Mouse (Mus musculus) liver, embryonic 14.5 days (tissue): ENCODE data around the gene Vill. TPM values are rescaled to one million over a fixed set of nuclear protein-coding genes. Genes with fewer than 3 reads are reported as not detected.

Source experiments
- ATAC-seq: fragments of 200-750 bp; cut with Nextera tagmentation; 2 replicates; pipeline ENCODE4 v1.8.0; 2017; ENCODE audit warnings: moderate number of reproducible peaks, mild to moderate bottlenecking, moderate library complexity; ENCODE audit not compliant: insufficient read depth
- DNase-seq, 3 experiments: peaks; one replicate each; pipeline ENCODE4 v3.0.0-alpha.2; 2012 to 2013; ENCODE audit warnings: low read depth in 3 of 3, low spot score in 3 of 3
- H3K27ac ChIP-seq: fragments of 300-500 bp; sonication (generic); 2 replicates; pipeline ENCODE4 v1.5.1; 2014; ENCODE audit warnings: moderate library complexity, mild to moderate bottlenecking, control low read depth, inconsistent platforms
- H3K27me3 ChIP-seq: fragments of 300-500 bp; sonication (generic); 2 replicates; pipeline ENCODE4 v1.6.1; 2014; ENCODE audit warnings: mild to moderate bottlenecking, low read length, moderate library complexity; ENCODE audit not compliant: control insufficient read depth, insufficient read depth
- H3K36me3 ChIP-seq: fragments of 300-500 bp; sonication (generic); replicated peaks from 2 replicates; pipeline ENCODE4 v1.6.1; 2014; ENCODE audit warnings: low read depth; ENCODE audit not compliant: control insufficient read depth, insufficient read depth
- H3K4me1 ChIP-seq, 2 experiments: fragments of 200-500 bp in 1 of 2; fragments of 300-500 bp in 1 of 2; sonication (generic) in 1 of 2; replicated peaks; 2 replicates each; pipeline ENCODE4 v1.6.1; 2012 to 2014; ENCODE audit warnings: antibody characterized with exemption in 1 of 2, inconsistent platforms in 1 of 2, low read length in 1 of 2; ENCODE audit not compliant: control insufficient read depth in 2 of 2, insufficient read depth in 2 of 2
- H3K4me2 ChIP-seq: fragments of 300-500 bp; sonication (generic); 2 replicates; pipeline ENCODE4 v1.6.1; 2014; ENCODE audit warnings: low read depth, mild to moderate bottlenecking, control low read depth, moderate library complexity
- H3K4me3 ChIP-seq, 2 experiments: fragments of 200-500 bp in 1 of 2; fragments of 300-500 bp in 1 of 2; sonication (generic) in 1 of 2; 2 replicates each; pipeline ENCODE4 v1.5.1; 2012 to 2014; ENCODE audit warnings: low read depth in 2 of 2, low read length in 2 of 2, mild to moderate bottlenecking in 2 of 2, control low read depth in 1 of 2, inconsistent platforms in 1 of 2, moderate library complexity in 1 of 2; ENCODE audit not compliant: insufficient read depth in 1 of 2
- H3K9ac ChIP-seq: fragments of 300-500 bp; sonication (generic); replicated peaks from 2 replicates; pipeline ENCODE4 v1.6.1; 2014; ENCODE audit warnings: mild to moderate bottlenecking, control low read depth, moderate library complexity
- H3K9me3 ChIP-seq: fragments of 300-500 bp; sonication (generic); 2 replicates; pipeline ENCODE4 v1.6.1; 2016; ENCODE audit warnings: low read length, mixed read lengths; ENCODE audit not compliant: control insufficient read depth
- CTCF ChIP-seq: IDR thresholded peaks from 2 replicates; pipeline ENCODE4 v1.5.1; 2016; ENCODE audit warnings: antibody characterized with exemption, low read depth, control low read depth
- EP300 ChIP-seq: IDR thresholded peaks from 2 replicates; pipeline ENCODE4 v1.6.1; 2016; ENCODE audit warnings: antibody characterized with exemption, low read depth
- WGBS: fragments of 180-500 bp; shearing (Covaris S2); extraction: QIAGEN DNeasy Blood & Tissue Kit; methylation state at CpG from one replicate; pipeline ENCODE4 v1.1.7; 2014; ENCODE audit not compliant: insufficient replicate concordance; 5-methylcytosine and 5-hydroxymethylcytosine counted together
- polyA plus RNA-seq, 2 experiments: library from polyadenylated mRNA; depleted of rRNA in 1 of 2; stranded (reverse) in 1 of 2; unstranded in 1 of 2; fragments of >200 nt; fragmentation: Nextera tagmentation in 1 of 2; extraction: Ambion mirVana in 1 of 2; gene quantifications; 2 replicates each; pipeline versions ENCODE4 v1.2.1 to v1.2.3; 2012 to 2014

Gene Vill
- polyA plus RNA-seq, 2 experiments: 7.4 to 9.7 TPM

- no peak for ATAC-seq
- DNase-seq: no peak
- TF ChIP-seq EP300 (no peak), CTCF (no peak)
- Histone ChIP-seq H3K9ac (no peak overlapping the region), H3K4me3 (no peak overlapping the region), H3K4me2 (no peak overlapping the region), H3K27ac (no peak overlapping the region), H3K27me3 (no peaks in the 10 kb centered on the region), H3K4me1 (no peaks in the 10 kb centered on the region), H3K36me3 (no peaks in the 10 kb centered on the region), H3K9me3 (no peaks in the 10 kb centered on the region)
- 65% methylated on average over 4 of the region's 4 CpGs for WGBS
These were observed 21.5 kb upstream of the Vill start for GRCm38 (mm10) chr9:119031038-119031437.

GRCm38 (mm10) chr9:119031772-119032171 lies 20.8 kb upstream of the Vill start:
- no peak for DNase-seq
- no peak for ATAC-seq
- H3K4me3 ChIP-seq: no peak overlapping the region
- 71% methylated on average over 14 of the region's 14 CpGs for WGBS
- H3K36me3 ChIP-seq: no peaks in the 10 kb centered on the region
- no peaks in the 10 kb centered on the region for H3K27me3 ChIP-seq
- TF ChIP-seq CTCF (no peak), EP300 (no peak)
- H3K4me1 ChIP-seq: no peaks in the 10 kb centered on the region
- H3K9ac ChIP-seq: no peak overlapping the region
- H3K4me2 ChIP-seq: no peak overlapping the region
- no peak overlapping the region for H3K27ac ChIP-seq
- H3K9me3 ChIP-seq: no peaks in the 10 kb centered on the region

- no peak for TF ChIP-seq EP300
- no peak for TF ChIP-seq CTCF
- no peak overlapping the region for H3K9ac ChIP-seq
- ATAC-seq (no peak), DNase-seq (no peak)
- no peak overlapping the region for H3K4me3 ChIP-seq
- no peak overlapping the region for H3K27ac ChIP-seq
- H3K4me2 ChIP-seq: no peak overlapping the region
- no peaks in the 10 kb centered on the region for H3K27me3 ChIP-seq
- no peaks in the 10 kb centered on the region for H3K9me3 ChIP-seq
- 77% methylated on average over 9 of the region's 9 CpGs for WGBS
- H3K4me1 ChIP-seq: no peaks in the 10 kb centered on the region
- no peaks in the 10 kb centered on the region for H3K36me3 ChIP-seq
These were observed 20.0 kb upstream of the Vill start for GRCm38 (mm10) chr9:119032538-119032937.

- H3K4me2 ChIP-seq: no peak overlapping the region
- H3K4me1 ChIP-seq: no peaks in the 10 kb centered on the region
- no peaks in the 10 kb centered on the region for H3K9me3 ChIP-seq
- H3K4me3 ChIP-seq: no peak overlapping the region
- no peaks in the 10 kb centered on the region for H3K36me3 ChIP-seq
- no peak for DNase-seq
- no peak overlapping the region for H3K27ac ChIP-seq
- ATAC-seq: no peak
- H3K9ac ChIP-seq: no peak overlapping the region
- no peak for TF ChIP-seq CTCF
- TF ChIP-seq EP300: no peak
- 81% methylated on average over 19 of the region's 19 CpGs for WGBS
- H3K27me3 ChIP-seq: no peaks in the 10 kb centered on the region
These were observed 19.3 kb upstream of the Vill start for GRCm38 (mm10) chr9:119033111-119033921.

- Histone ChIP-seq H3K9ac (no peak overlapping the region), H3K27me3 (no peaks in the 10 kb centered on the region), H3K4me3 (no peak overlapping the region), H3K27ac (no peak overlapping the region), H3K36me3 (no peaks in the 10 kb centered on the region), H3K4me2 (no peak overlapping the region), H3K9me3 (no peaks in the 10 kb centered on the region), H3K4me1 (no peaks in the 10 kb centered on the region)
- 78% methylated on average over 8 of the region's 8 CpGs for WGBS
- no peak for TF ChIP-seq EP300
- no peak for TF ChIP-seq CTCF
- ATAC-seq: no peak
- DNase-seq: no peak
These were observed 18.5 kb upstream of the Vill start for GRCm38 (mm10) chr9:119034069-119034468.
